Mouse (Mus musculus): ENCODE data around the gene Dennd1a. TPM values are rescaled to one million over a fixed set of nuclear protein-coding genes. Genes with fewer than 3 reads are reported as not detected.

The Dennd1a gene
- polyA plus RNA-seq, 1 experiment: 14.3 TPM

- Histone ChIP-seq H3K27ac (replicated peaks; ENCODE audit: low read depth, low read length) (no peak overlapping the region), H3K4me1 (ENCODE audit: control insufficient read depth, insufficient read depth, insufficient read length, low read length) (no peaks in the 10 kb centered on the region), H3K4me3 (ENCODE audit: insufficient read depth, low read depth, low read length) (no peak overlapping the region)
These were observed 241.9 kb downstream of the Dennd1a start for GRCm38 (mm10) chr2:38045286-38045685.

GRCm38 (mm10) chr2:38040845-38041244, 246.3 kb downstream of the Dennd1a start:
- Histone ChIP-seq H3K4me3 (ENCODE audit: insufficient read depth, low read depth, low read length) (no peak overlapping the region), H3K4me1 (ENCODE audit: control insufficient read depth, insufficient read depth, insufficient read length, low read length) (0 out of 2 replicates have a peak, but pooled peaks cover 2% of the 10 kb centered on the region), H3K27ac (replicated peaks; ENCODE audit: low read depth, low read length) (no peak overlapping the region)

- 0 out of 2 replicates have a peak, but pooled peaks cover 2% of the 10 kb centered on the region for H3K4me1 ChIP-seq (ENCODE audit: control insufficient read depth, insufficient read depth, insufficient read length, low read length)
- no peak overlapping the region for H3K27ac ChIP-seq (replicated peaks; ENCODE audit: low read depth, low read length)
- no peak overlapping the region for H3K4me3 ChIP-seq (ENCODE audit: insufficient read depth, low read depth, low read length)
These were observed 247.6 kb downstream of the Dennd1a start for GRCm38 (mm10) chr2:38039621-38040020.

- no peak overlapping the region for H3K27ac ChIP-seq (replicated peaks; ENCODE audit: low read depth, low read length)
- H3K4me3 ChIP-seq (ENCODE audit: insufficient read depth, low read depth, low read length): no peak overlapping the region
- no peaks in the 10 kb centered on the region for H3K4me1 ChIP-seq (ENCODE audit: control insufficient read depth, insufficient read depth, insufficient read length, low read length)
These were observed 258.9 kb downstream of the Dennd1a start for GRCm38 (mm10) chr2:38028317-38028716.

- no peak overlapping the region for H3K4me3 ChIP-seq (ENCODE audit: insufficient read depth, low read depth, low read length)
- H3K27ac ChIP-seq (replicated peaks; ENCODE audit: low read depth, low read length): no peak overlapping the region
- no peaks in the 10 kb centered on the region for H3K4me1 ChIP-seq (ENCODE audit: control insufficient read depth, insufficient read depth, insufficient read length, low read length)
These were observed 261.6 kb downstream of the Dennd1a start for GRCm38 (mm10) chr2:38025615-38026014.

DNA sequence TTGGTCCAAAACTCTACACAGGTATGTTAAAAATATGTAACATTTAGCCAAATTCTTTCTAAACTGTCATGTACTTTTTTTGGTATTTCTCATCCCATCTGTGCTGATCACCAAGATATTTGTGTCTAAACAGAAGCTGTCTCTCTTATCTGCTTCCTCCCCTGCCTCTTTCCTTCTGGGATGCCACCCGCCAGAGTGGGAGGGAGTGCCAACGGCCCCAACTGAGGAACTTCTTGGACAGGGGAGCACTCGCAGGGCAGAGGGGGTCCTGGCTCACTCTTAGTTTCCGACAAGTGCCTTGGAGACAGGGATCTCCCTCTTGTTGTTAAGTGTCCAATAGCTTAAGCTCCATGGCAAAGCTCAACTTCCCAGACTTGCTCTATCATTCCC, 263.5 kb downstream of the Dennd1a start:
- Histone ChIP-seq H3K4me3 (ENCODE audit: insufficient read depth, low read depth, low read length) (no peak overlapping the region), H3K27ac (replicated peaks; ENCODE audit: low read depth, low read length) (no peak overlapping the region), H3K4me1 (ENCODE audit: control insufficient read depth, insufficient read depth, insufficient read length, low read length) (no peaks in the 10 kb centered on the region)

DNA sequence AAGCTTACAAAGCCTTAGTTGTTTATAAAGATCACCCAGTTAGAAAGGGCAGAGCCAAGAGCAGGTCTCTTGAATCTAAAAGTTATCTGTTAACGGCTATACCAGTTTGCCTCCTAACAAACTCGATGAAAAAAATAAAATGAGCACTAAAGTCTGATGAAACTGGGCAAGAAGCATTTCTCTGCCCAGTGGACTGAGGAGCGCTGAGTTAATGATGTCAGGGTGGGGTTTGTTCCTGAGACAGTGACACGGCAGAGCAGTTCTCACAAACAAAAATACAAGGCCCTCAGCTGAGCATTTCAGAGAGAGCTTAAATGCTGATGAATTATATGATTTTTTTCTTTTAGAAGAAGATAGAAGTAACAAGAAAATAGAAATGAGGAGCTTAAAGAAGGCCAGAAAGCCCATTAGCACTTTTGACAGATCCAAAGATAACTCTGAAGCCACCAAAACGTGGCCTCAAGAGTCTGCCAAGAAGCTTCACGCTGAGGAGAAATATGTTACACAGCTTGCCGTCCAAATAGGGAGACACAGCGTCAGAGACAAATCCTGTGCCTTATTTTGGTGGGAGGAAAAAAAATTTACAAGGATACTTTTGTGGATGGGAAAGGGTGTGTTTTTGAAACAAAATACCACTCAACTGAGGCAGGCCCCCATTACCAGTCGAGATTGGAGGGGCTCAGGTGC, 264.0 kb downstream of the Dennd1a start:
- H3K4me1 ChIP-seq (ENCODE audit: control insufficient read depth, insufficient read depth, insufficient read length, low read length): no peaks in the 10 kb centered on the region
- H3K4me3 ChIP-seq (ENCODE audit: insufficient read depth, low read depth, low read length): no peak overlapping the region
- H3K27ac ChIP-seq (replicated peaks; ENCODE audit: low read depth, low read length): no peak overlapping the region

DNA sequence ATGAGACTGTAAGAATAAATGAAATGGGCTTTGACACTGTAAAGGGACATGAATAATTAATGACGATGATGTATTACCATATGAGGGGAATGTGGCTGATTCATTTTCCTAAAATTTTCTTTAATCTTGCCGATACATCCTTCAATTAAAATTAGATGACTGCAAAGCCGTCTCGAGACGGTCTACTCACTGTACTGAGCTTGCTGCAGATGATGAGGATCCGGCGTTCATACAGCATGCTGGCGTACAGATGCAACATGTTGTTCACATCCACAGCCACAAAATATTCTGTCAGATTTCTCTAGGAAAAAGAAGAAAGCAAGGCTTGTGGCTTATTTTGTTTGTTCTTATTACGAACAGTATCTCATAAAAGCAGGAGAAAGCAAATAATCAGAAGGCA, 266.0 kb downstream of the Dennd1a start:
- Histone ChIP-seq H3K4me3 (ENCODE audit: insufficient read depth, low read depth, low read length) (no peak overlapping the region), H3K27ac (replicated peaks; ENCODE audit: low read depth, low read length) (no peak overlapping the region), H3K4me1 (ENCODE audit: control insufficient read depth, insufficient read depth, insufficient read length, low read length) (no peaks in the 10 kb centered on the region)

- Histone ChIP-seq H3K4me1 (ENCODE audit: control insufficient read depth, insufficient read depth, insufficient read length, low read length) (peaks cover 3% of the 10 kb centered on the region), H3K4me3 (ENCODE audit: insufficient read depth, low read depth, low read length) (no peak overlapping the region), H3K27ac (replicated peaks; ENCODE audit: low read depth, low read length) (no peak overlapping the region)
These were observed 272.5 kb downstream of the Dennd1a start for GRCm38 (mm10) chr2:38014702-38015101.

GRCm38 (mm10) chr2:38013839-38014365, 273.3 kb downstream of the Dennd1a start:
- peaks cover 3% of the 10 kb centered on the region for H3K4me1 ChIP-seq (ENCODE audit: control insufficient read depth, insufficient read depth, insufficient read length, low read length)
- H3K27ac ChIP-seq (replicated peaks; ENCODE audit: low read depth, low read length): no peak overlapping the region
- no peak overlapping the region for H3K4me3 ChIP-seq (ENCODE audit: insufficient read depth, low read depth, low read length)

- Histone ChIP-seq H3K27ac (replicated peaks; ENCODE audit: low read depth, low read length) (no peak overlapping the region), H3K4me3 (ENCODE audit: insufficient read depth, low read depth, low read length) (no peak overlapping the region), H3K4me1 (ENCODE audit: control insufficient read depth, insufficient read depth, insufficient read length, low read length) (no peaks in the 10 kb centered on the region)
These were observed 280.0 kb downstream of the Dennd1a start for GRCm38 (mm10) chr2:38007238-38007637.

DNA sequence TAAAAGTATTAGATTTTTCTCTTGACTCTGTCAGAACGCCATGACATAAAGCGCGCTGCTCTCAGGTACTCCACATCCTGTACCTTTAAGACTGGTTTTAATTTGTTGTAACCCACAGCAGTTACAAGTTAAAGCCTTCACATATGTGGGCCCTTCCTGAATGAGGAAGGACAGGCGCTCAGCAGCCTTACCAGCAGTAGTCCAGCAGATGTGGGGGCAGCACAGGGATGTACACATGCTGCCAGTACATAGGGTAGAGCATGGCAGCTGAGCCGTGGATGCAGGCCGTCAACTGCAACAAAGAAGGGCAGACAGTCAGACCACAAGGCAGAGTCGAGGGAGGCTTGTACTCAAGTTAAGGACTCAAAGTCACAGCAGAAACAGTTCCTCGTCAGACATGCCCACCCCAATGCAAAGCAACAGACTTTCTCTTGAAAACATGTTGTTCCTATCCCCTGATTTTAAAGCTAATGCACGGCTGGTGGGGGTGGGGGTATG, 284.0 kb downstream of the Dennd1a start:
- no peaks in the 10 kb centered on the region for H3K4me1 ChIP-seq (ENCODE audit: control insufficient read depth, insufficient read depth, insufficient read length, low read length)
- no peak overlapping the region for H3K27ac ChIP-seq (replicated peaks; ENCODE audit: low read depth, low read length)
- no peak overlapping the region for H3K4me3 ChIP-seq (ENCODE audit: insufficient read depth, low read depth, low read length)

GRCm38 (mm10) chr2:38001004-38001403, 286.2 kb downstream of the Dennd1a start:
- Histone ChIP-seq H3K4me3 (ENCODE audit: insufficient read depth, low read depth, low read length) (no peak overlapping the region), H3K4me1 (ENCODE audit: control insufficient read depth, insufficient read depth, insufficient read length, low read length) (no peaks in the 10 kb centered on the region), H3K27ac (replicated peaks; ENCODE audit: low read depth, low read length) (no peak overlapping the region)

GRCm38 (mm10) chr2:37997966-37998365, 289.2 kb downstream of the Dennd1a start:
- Histone ChIP-seq H3K4me1 (ENCODE audit: control insufficient read depth, insufficient read depth, insufficient read length, low read length) (no peaks in the 10 kb centered on the region), H3K27ac (replicated peaks; ENCODE audit: low read depth, low read length) (no peak overlapping the region)

DNA sequence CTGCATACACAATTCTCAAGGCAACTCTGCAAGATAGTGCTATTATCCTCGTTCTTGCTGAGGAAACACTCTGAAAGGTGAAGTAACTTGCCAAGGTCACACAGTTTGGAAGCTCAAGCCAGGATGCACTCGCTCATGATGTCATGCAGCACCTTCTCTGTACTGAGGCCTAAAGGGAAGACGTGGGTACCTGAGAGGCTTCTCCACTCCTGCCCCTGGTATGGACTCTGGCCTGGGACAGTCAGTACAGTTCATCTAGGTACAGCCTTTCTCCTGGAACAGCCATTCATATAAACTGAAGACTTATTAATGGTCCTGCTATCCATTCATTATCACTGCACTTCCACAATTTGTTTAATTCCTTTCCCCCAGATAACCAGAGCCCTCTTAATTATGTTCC, 298.1 kb downstream of the Dennd1a start:
- no peak overlapping the region for H3K27ac ChIP-seq (replicated peaks; ENCODE audit: low read depth, low read length)
- H3K4me1 ChIP-seq (ENCODE audit: control insufficient read depth, insufficient read depth, insufficient read length, low read length): no peaks in the 10 kb centered on the region
- no peak overlapping the region for H3K4me3 ChIP-seq (ENCODE audit: insufficient read depth, low read depth, low read length)

More at GRCm38 (mm10) chr2:37997966-37998365, 289.2 kb downstream of the Dennd1a start:
- H3K4me3 ChIP-seq (ENCODE audit: insufficient read depth, low read depth, low read length): no peak overlapping the region

DNA sequence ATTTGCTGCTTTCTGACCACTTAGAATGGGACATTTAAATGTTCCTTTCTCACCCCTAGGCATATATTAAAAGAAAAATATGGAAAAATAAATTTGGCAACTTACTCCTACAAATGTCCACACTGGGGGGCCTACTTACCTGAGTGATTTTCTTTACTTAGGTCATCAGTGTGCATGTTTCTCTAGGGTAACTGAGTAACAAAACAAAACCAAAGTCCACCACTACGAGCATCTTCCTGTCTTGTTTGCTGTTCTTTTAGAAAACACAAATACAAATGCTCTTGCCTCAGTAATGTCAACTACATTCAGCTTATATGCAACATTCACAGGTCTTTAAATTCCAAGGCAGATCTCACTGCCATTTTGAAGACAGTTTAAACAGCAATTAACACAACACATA, 298.9 kb downstream of the Dennd1a start:
- no peak overlapping the region for H3K4me3 ChIP-seq (ENCODE audit: insufficient read depth, low read depth, low read length)
- no peaks in the 10 kb centered on the region for H3K4me1 ChIP-seq (ENCODE audit: control insufficient read depth, insufficient read depth, insufficient read length, low read length)
- H3K27ac ChIP-seq (replicated peaks; ENCODE audit: low read depth, low read length): no peak overlapping the region

Data from brown adipose tissue, adult 24 weeks (tissue).